Mouse (Mus musculus): ENCODE results near the gene Sh3bgrl3. TPM values are rescaled to one million over a fixed set of nuclear protein-coding genes. Genes with fewer than 3 reads are reported as not detected.
A peak's percentile ranks its signal among the peaks of the same experiment; 100 is the strongest.

Gene Sh3bgrl3
- total and polyA plus RNA-seq, 3 experiments, result 128 to 362 (median 153) TPM

- H3K9ac ChIP-seq (ENCODE audit: insufficient read depth, low read depth), result no peak overlapping the region
- H3K9me3 ChIP-seq (replicated peaks; ENCODE audit: low read length), result no peaks in the 10 kb centered on the region
- H3K4me1 ChIP-seq (ENCODE audit: control insufficient read depth in 1 of 2, insufficient read depth in 2 of 2), result peaks cover 10 to 22% of the 10 kb centered on the region in 2 experiments
- peaks cover 17 to 77% of the 10 kb centered on the region in 2 experiments for H3K36me3 ChIP-seq (replicated peaks in 1 of 2; ENCODE audit: control insufficient read depth in 1 of 2, insufficient read depth in 1 of 2, low read length in 1 of 2)
- peaks cover 6% of the 10 kb centered on the region; the same call in 1 of the 2 replicates for H3K79me2 ChIP-seq (replicated peaks; ENCODE audit: control insufficient read depth, extremely low read depth, insufficient read depth, poor library complexity, severe bottlenecking)
- no peak for DNase-seq (ENCODE audit: extremely low read depth)
- dilution Hi-C loops (cut with MboI; ENCODE audit: extremely low pct_ligation_motif_present, extremely low pct_unique_long_range_greater_than_20kb, low sequenced_read_pairs) (no loop called here), in situ Hi-C loops (cut with MboI; ENCODE audit: low pct_ligation_motif_present, low pct_unique_long_range_greater_than_20kb, low sequenced_read_pairs) (loop anchor here (10.0 kb wide), 1 partner anchor 53 kb away; the partner anchor contains the start of gene Cep85)
- TF ChIP-seq RCOR1 (conservative IDR thresholded peaks at IDR 0.05; ENCODE audit: low read depth, low read length), result no peak
- no peak overlapping the region for H3K27ac ChIP-seq (ENCODE audit: insufficient read depth, low read depth)
- no peak overlapping the region for H3K4me2 ChIP-seq (ENCODE audit: insufficient read depth, low read depth, poor library complexity, severe bottlenecking)
- H3K4me3 ChIP-seq (replicated peaks in 1 of 3; ENCODE audit: low read depth in 2 of 3, low read length in 2 of 3, poor library complexity in 1 of 3), result no peak overlapping the region
- H3K27me3 ChIP-seq (replicated peaks), result no peaks in the 10 kb centered on the region
These were observed 3.5 kb upstream of the Sh3bgrl3 start for GRCm38 (mm10) chr4:134132117-134132516.

- dilution Hi-C loops (cut with MboI; ENCODE audit: extremely low pct_ligation_motif_present, extremely low pct_unique_long_range_greater_than_20kb, low sequenced_read_pairs) (no loop called here), in situ Hi-C loops (cut with MboI; ENCODE audit: low pct_ligation_motif_present, low pct_unique_long_range_greater_than_20kb, low sequenced_read_pairs) (loop anchor here (5.0 kb wide), 1 partner anchor 37 kb away; no protein-coding TSS in a partner anchor)
- Histone ChIP-seq H3K36me3 (replicated peaks in 1 of 2; ENCODE audit: control insufficient read depth in 1 of 2, insufficient read depth in 1 of 2, low read length in 1 of 2) (peaks cover 27 to 79% of the 10 kb centered on the region in 2 experiments), H3K27ac (ENCODE audit: insufficient read depth, low read depth) (no peak overlapping the region), H3K4me2 (ENCODE audit: insufficient read depth, low read depth, poor library complexity, severe bottlenecking) (peak overlapping the region; percentile 91; the same call in 1 of the 2 replicates), H3K27me3 (replicated peaks) (no peaks in the 10 kb centered on the region), H3K4me1 (ENCODE audit: control insufficient read depth in 1 of 2, insufficient read depth in 2 of 2) (peaks cover 17 to 40% of the 10 kb centered on the region in 2 experiments), H3K9me3 (replicated peaks; ENCODE audit: low read length) (no peaks in the 10 kb centered on the region), H3K9ac (ENCODE audit: insufficient read depth, low read depth) (0 out of 2 replicates have a peak overlapping the region, but pooled peaks have one; percentile 73), H3K79me2 (replicated peaks; ENCODE audit: control insufficient read depth, extremely low read depth, insufficient read depth, poor library complexity, severe bottlenecking) (peaks cover 6% of the 10 kb centered on the region; the same call in 1 of the 2 replicates), H3K4me3 (replicated peaks in 1 of 3; ENCODE audit: low read depth in 2 of 3, low read length in 2 of 3, poor library complexity in 1 of 3) (peak overlapping the region in 1 of 3 experiments; percentile 84)
- no peak for DNase-seq (ENCODE audit: extremely low read depth)
- no peak for TF ChIP-seq HCFC1 (IDR thresholded peaks at IDR 0.05; ENCODE audit: low read depth, low read length)
- no peak for TF ChIP-seq CTCF (conservative IDR thresholded peaks at IDR 0.05 in 1 of 2, IDR thresholded peaks at IDR 0.05 in 1 of 2; ENCODE audit: low read depth in 2 of 2, low read length in 2 of 2)
- no peak for TF ChIP-seq EP300 (IDR thresholded peaks at IDR 0.05; ENCODE audit: low read length)
These were observed 893 bp upstream of the Sh3bgrl3 start for GRCm38 (mm10) chr4:134129482-134129881.

- Histone ChIP-seq H3K4me2 (ENCODE audit: insufficient read depth, low read depth, poor library complexity, severe bottlenecking) (peak overlapping the region; percentile 91), H3K79me2 (replicated peaks; ENCODE audit: control insufficient read depth, extremely low read depth, insufficient read depth, poor library complexity, severe bottlenecking) (peaks cover 6% of the 10 kb centered on the region; the same call in 1 of the 2 replicates), H3K9me3 (replicated peaks; ENCODE audit: low read length) (no peaks in the 10 kb centered on the region), H3K27ac (ENCODE audit: insufficient read depth, low read depth) (no peak overlapping the region), H3K4me1 (ENCODE audit: control insufficient read depth in 1 of 2, insufficient read depth in 2 of 2) (peaks cover 22 to 46% of the 10 kb centered on the region in 2 experiments), H3K9ac (ENCODE audit: insufficient read depth, low read depth) (peak overlapping the region; percentile 73), H3K27me3 (replicated peaks) (no peaks in the 10 kb centered on the region), H3K4me3 (replicated peaks in 1 of 3; ENCODE audit: low read depth in 2 of 3, low read length in 2 of 3, poor library complexity in 1 of 3) (peak overlapping the region; percentile 70 to 95 (median 84)), H3K36me3 (replicated peaks in 1 of 2; ENCODE audit: control insufficient read depth in 1 of 2, insufficient read depth in 1 of 2, low read length in 1 of 2) (peaks cover 27 to 76% of the 10 kb centered on the region in 2 experiments)
- TF ChIP-seq MXI1 (IDR thresholded peaks at IDR 0.05; ENCODE audit: low read depth, low read length) (no peak), MAZ (IDR thresholded peaks at IDR 0.05; ENCODE audit: low read depth, low read length) (0 out of 2 replicates have a peak, but pooled peaks have one; percentile 19), ETS1 (conservative IDR thresholded peaks at IDR 0.05; ENCODE audit: low read depth, low read length) (no peak)
- no peak for DNase-seq (ENCODE audit: extremely low read depth)
- in situ Hi-C loops (cut with MboI; ENCODE audit: low pct_ligation_motif_present, low pct_unique_long_range_greater_than_20kb, low sequenced_read_pairs), result loop anchor here (5.0 kb wide), 1 partner anchor 37 kb away; no protein-coding TSS in a partner anchor
- dilution Hi-C loops (cut with MboI; ENCODE audit: extremely low pct_ligation_motif_present, extremely low pct_unique_long_range_greater_than_20kb, low sequenced_read_pairs), result no loop called here
These were observed 384 bp upstream of the Sh3bgrl3 start for GRCm38 (mm10) chr4:134128983-134129362.

Data from CH12.LX (cell line).